Mouse (Mus musculus): ENCODE results near the gene Fam169a. TPM values are rescaled to one million over a fixed set of nuclear protein-coding genes. Genes with fewer than 3 reads are reported as not detected.
"Not testable (repeated sequence)": the region's sequence is repeated elsewhere in the genome, so short reads cannot be mapped to it uniquely, and the experiment has no call there.

Fam169a gene
- polyA plus RNA-seq, 1 experiment from 2014 or later: 18.6 TPM

DNA sequence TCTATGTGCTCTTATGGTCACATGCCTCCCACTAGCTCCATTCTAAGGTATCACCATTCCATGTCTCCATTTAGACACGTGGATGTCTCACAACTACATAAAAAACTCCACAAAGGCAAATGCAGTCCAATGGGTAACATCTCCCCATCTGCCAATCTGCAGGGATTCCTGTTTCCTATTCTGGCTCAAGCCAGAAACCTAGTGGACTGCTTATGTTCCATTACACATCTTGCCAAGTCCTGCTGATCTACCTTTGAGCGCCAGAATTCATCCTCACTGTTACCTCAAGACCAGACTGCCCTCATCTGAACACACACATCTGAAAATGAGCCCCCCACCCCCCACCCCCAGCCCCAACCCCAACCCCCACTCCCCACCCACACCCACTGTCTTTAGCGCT lies 4.9 kb upstream of the Fam169a start:
- H3K4me2 ChIP-seq (replicated peaks): no peak overlapping the region
- H3K4me1 ChIP-seq (replicated peaks): 0 out of 2 replicates have a peak, but pooled peaks cover 2% of the 10 kb centered on the region
- no peak overlapping the region for H3K9ac ChIP-seq (replicated peaks)
- H3K9me3 ChIP-seq: no peaks in the 10 kb centered on the region
- ATAC-seq: no peak
- H3K27ac ChIP-seq: no peak overlapping the region
- no peak overlapping the region for H3K4me3 ChIP-seq (replicated peaks)
- no peaks in the 10 kb centered on the region for H3K36me3 ChIP-seq
- 92% methylated on average over 3 of the region's 3 CpGs for WGBS
- H3K27me3 ChIP-seq: peaks cover 8% of the 10 kb centered on the region

DNA sequence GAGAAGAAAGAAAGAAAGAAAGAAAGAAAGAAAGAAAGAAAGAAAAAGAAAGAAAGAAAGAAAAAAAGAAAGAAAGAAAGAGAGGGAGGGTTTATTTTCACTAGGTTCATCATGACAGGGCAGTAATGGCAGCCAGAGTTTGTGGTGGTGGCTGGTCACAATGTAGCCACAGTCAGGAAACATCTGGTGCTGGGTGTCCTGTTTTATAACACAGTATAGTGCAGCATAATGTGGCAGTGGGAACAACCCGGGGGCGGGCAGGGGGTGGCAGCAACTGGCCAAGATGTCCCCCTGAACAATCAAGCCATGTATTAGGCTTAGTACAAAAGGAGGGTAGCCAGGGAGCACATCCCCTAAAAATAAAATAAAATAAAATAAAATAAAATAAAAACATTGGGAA lies 3.7 kb upstream of the Fam169a start:
- H3K4me1 ChIP-seq (replicated peaks): 0 out of 2 replicates have a peak, but pooled peaks cover 7% of the 10 kb centered on the region
- no peak overlapping the region for H3K4me3 ChIP-seq (replicated peaks)
- no peak overlapping the region for H3K9ac ChIP-seq (replicated peaks)
- ATAC-seq: no peak
- H3K27me3 ChIP-seq: peaks cover 20% of the 10 kb centered on the region
- no peak overlapping the region for H3K4me2 ChIP-seq (replicated peaks)
- no peaks in the 10 kb centered on the region for H3K9me3 ChIP-seq
- 96% methylated on average over 2 of the region's 2 CpGs for WGBS
- no peak overlapping the region for H3K27ac ChIP-seq
- H3K36me3 ChIP-seq: no peaks in the 10 kb centered on the region

- Histone ChIP-seq H3K4me3 (replicated peaks) (no peak overlapping the region), H3K36me3 (no peaks in the 10 kb centered on the region), H3K9me3 (no peaks in the 10 kb centered on the region), H3K27ac (no peak overlapping the region), H3K4me1 (replicated peaks) (0 out of 2 replicates have a peak, but pooled peaks cover 7% of the 10 kb centered on the region), H3K9ac (replicated peaks) (no peak overlapping the region), H3K27me3 (peaks cover 25% of the 10 kb centered on the region), H3K4me2 (replicated peaks) (0 out of 2 replicates have a peak overlapping the region, but pooled peaks have one; percentile 5)
- 0 out of 2 replicates have a peak, but pooled peaks have one; percentile 17 for ATAC-seq
- 74% methylated on average over 3 of the region's 3 CpGs for WGBS
These were observed 2.7 kb upstream of the Fam169a start for GRCm38 (mm10) chr13:97064413-97064812.

DNA sequence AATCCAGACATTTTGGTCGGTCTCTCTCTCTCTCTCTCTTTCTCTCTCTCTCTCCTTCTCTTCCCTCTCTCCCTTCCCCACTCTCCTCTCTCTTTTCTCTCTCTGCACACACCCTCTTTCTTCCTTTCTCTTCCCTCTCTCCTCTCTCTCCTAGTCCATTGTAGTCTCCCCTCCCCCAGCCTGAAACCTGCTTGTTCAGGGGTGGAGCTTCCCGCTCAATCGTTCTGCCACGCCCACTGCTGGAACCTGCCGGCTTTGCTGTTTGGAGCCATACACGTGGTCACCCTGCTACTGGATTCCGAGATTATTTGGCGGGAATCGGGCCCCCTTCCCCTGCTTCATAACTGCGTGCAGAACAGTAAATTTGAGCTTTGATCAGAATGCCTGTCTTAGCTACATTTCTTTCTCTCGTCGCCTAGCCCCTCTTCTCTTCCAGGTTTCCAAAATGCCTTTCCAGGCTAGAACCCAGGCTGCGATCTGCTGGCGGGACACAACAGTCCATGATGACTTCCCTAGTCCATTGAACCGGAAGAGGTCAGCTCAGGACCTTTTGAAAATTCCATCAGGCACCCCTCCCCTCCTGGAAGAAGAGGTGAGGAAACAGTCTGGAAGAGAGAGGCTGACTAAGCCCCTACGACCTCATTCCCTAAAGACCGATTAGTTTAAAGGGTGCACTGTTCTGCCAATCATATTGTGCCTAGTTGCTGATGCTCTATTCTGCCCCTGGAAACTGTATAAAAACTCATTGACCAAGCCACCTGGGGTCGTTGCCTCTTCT lies 2.1 kb upstream of the Fam169a start:
- H3K27ac ChIP-seq; ATAC-seq; H3K4me3 ChIP-seq (replicated peaks); H3K9ac ChIP-seq (replicated peaks); H3K9me3 ChIP-seq; H3K36me3 ChIP-seq; H3K4me1 ChIP-seq (replicated peaks): not testable (repeated sequence)
- H3K27me3 ChIP-seq: peaks cover 31% of the 10 kb centered on the region
- 46% methylated on average over 18 of the region's 18 CpGs for whole genome bisulfite sequencing
- 0 out of 2 replicates have a peak overlapping the region, but pooled peaks have one; percentile 5 for H3K4me2 ChIP-seq (replicated peaks)

DNA sequence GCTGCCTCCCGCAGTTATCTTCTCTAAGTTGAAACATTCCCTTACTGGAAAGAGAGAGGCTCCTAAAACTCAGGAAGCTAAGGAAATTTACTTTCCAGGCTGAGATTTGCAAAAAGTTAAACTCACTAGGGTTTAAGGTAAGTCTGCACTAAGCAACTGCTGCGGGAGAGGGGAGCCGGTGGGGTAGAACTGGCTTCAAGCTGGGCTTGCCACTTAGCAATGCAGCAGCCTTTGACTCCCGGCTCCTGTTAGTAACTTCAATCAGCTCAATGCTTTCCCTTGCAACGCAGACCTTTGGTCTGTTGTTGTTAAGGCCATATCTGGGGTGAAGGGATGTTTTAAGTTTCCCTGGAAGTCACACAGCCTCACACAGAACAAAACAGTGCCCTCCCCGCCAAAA lies 605 bp downstream of the Fam169a start:
- Histone ChIP-seq H3K36me3 (no peaks in the 10 kb centered on the region), H3K9me3 (no peaks in the 10 kb centered on the region), H3K4me1 (replicated peaks) (0 out of 2 replicates have a peak, but pooled peaks cover 12% of the 10 kb centered on the region), H3K4me2 (replicated peaks) (no peak overlapping the region), H3K27ac (no peak overlapping the region), H3K4me3 (replicated peaks) (no peak overlapping the region), H3K9ac (replicated peaks) (no peak overlapping the region), H3K27me3 (peaks cover 33% of the 10 kb centered on the region)
- no peak for ATAC-seq
- WGBS: 2% methylated on average over 6 of the region's 6 CpGs

- Histone ChIP-seq H3K9ac (replicated peaks) (no peak overlapping the region), H3K36me3 (no peaks in the 10 kb centered on the region), H3K9me3 (no peaks in the 10 kb centered on the region), H3K4me3 (replicated peaks) (no peak overlapping the region), H3K27ac (no peak overlapping the region), H3K4me1 (replicated peaks) (peaks cover 15% of the 10 kb centered on the region), H3K4me2 (replicated peaks) (no peak overlapping the region), H3K27me3 (peaks cover 34% of the 10 kb centered on the region)
- ATAC-seq: no peak
- 29% methylated on average over 8 of the region's 8 CpGs for WGBS
These were observed 1.1 kb downstream of the Fam169a start for GRCm38 (mm10) chr13:97068151-97068550.

GRCm38 (mm10) chr13:97070931-97071625 lies 4.0 kb downstream of the Fam169a start:
- peak; percentile 88 for ATAC-seq
- peak overlapping the region; percentile 85 for H3K4me3 ChIP-seq (replicated peaks)
- H3K9ac ChIP-seq (replicated peaks): peak overlapping the region; percentile 85
- no peaks in the 10 kb centered on the region for H3K9me3 ChIP-seq
- 1% methylated on average over 57 of the region's 85 CpGs for WGBS
- H3K4me1 ChIP-seq (replicated peaks): peaks cover 24% of the 10 kb centered on the region
- H3K4me2 ChIP-seq (replicated peaks): peak overlapping the region; percentile 72
- peak overlapping the region; percentile 93 for H3K27ac ChIP-seq
- H3K27me3 ChIP-seq: peaks cover 35% of the 10 kb centered on the region
- H3K36me3 ChIP-seq: no peaks in the 10 kb centered on the region

DNA sequence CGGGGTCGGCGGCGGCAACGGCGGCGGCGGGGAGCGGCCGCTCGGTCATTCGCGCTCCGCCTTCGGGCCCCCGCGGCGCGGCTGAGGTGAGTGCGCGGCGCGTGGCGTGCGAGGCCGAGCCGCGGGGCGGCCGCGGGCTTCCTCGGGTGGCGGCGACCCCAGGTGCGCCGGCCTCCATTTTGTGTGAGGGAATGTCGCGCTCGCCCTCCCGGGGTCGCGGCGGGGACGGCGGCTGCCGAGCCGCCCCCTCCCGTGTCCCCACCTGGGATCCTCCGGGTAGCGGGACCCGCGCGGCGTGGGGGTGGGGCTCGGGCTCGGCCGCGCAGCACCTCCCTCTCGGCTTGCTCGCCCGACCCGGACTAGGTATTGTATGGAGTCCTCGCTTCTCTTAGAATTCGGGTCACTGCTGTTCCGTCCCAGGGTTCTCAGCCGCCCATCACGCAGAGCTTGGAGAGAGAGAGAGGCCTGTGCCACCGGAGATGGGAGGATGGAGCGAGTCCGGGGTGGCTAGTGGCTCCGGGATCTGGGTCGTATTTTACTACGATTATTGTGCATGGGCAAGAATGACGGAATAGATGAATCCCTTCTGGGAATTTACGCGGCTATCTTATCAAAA lies 4.6 kb downstream of the Fam169a start:
- under 1% methylated on average over 63 of the region's 76 CpGs for WGBS
- ATAC-seq: peak; percentile 87
- Histone ChIP-seq H3K9me3 (no peaks in the 10 kb centered on the region), H3K4me1 (replicated peaks) (peaks cover 24% of the 10 kb centered on the region), H3K4me3 (replicated peaks) (peak overlapping the region; percentile 85), H3K4me2 (replicated peaks) (peak overlapping the region; percentile 72), H3K9ac (replicated peaks) (peak overlapping the region; percentile 85), H3K27me3 (peaks cover 31% of the 10 kb centered on the region), H3K36me3 (no peaks in the 10 kb centered on the region), H3K27ac (peak overlapping the region; percentile 93)

DNA sequence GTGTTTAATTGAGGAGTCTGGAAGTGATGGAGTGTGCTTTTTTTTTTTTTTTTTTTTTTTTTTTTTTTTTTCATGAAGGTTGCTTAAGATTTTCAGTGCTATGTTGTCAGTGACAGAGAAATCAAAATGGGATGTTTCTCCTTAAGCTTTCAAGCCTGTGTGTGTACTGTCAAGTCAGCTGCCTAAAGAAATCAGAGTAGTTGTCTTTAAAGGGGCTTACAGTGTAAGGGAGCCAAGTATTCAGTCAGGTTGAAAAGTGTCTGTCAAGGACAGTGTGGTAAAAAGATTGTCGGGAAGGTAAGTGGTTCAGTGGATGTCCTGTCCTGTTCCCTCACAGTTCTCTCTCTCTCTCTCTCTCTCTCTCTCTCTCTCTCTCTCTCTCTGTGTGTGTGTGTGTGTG lies 6.4 kb downstream of the Fam169a start:
- 61% methylated on average over 1 of the region's 1 CpGs for WGBS
- peaks cover 15% of the 10 kb centered on the region for H3K27me3 ChIP-seq
- H3K27ac ChIP-seq: no peak overlapping the region
- ATAC-seq: no peak
- H3K4me1 ChIP-seq (replicated peaks): peaks cover 17% of the 10 kb centered on the region
- no peaks in the 10 kb centered on the region for H3K9me3 ChIP-seq
- H3K36me3 ChIP-seq: no peaks in the 10 kb centered on the region
- no peak overlapping the region for H3K9ac ChIP-seq (replicated peaks)
- H3K4me2 ChIP-seq (replicated peaks): 0 out of 2 replicates have a peak overlapping the region, but pooled peaks have one; percentile 9
- no peak overlapping the region for H3K4me3 ChIP-seq (replicated peaks)

- H3K27ac ChIP-seq: no peak overlapping the region
- no peaks in the 10 kb centered on the region for H3K9me3 ChIP-seq
- ATAC-seq: no peak
- H3K4me2 ChIP-seq (replicated peaks): no peak overlapping the region
- H3K36me3 ChIP-seq: no peaks in the 10 kb centered on the region
- H3K27me3 ChIP-seq: peaks cover 2% of the 10 kb centered on the region; the same call in 1 of the 2 replicates
- no peak overlapping the region for H3K9ac ChIP-seq (replicated peaks)
- WGBS: 94% methylated on average over 2 of the region's 2 CpGs
- H3K4me1 ChIP-seq (replicated peaks): peaks cover 13% of the 10 kb centered on the region
- no peak overlapping the region for H3K4me3 ChIP-seq (replicated peaks)
These were observed 10.5 kb downstream of the Fam169a start for GRCm38 (mm10) chr13:97077556-97077955.

DNA sequence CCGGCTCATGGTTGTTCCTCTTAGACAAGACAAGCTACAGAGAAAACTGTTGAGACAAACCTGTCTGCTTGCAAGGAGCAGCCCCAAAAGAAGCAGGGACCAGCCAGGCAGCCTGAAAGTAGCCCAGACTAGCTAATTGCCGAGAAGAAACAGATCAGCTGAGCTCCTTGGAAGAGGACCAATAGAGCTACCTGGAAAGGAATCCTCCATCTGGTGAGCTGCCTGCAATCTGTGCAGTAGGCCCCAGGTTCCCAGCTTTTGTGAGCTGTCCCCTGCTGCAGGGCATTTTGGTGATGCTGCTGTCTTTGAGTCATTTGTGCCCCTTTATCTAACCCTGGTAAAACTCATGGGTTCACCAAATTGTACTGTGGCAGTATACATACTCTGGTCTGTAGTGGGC lies 13.1 kb downstream of the Fam169a start:
- no peak for ATAC-seq
- H3K27me3 ChIP-seq: no peaks in the 10 kb centered on the region
- no peaks in the 10 kb centered on the region for H3K36me3 ChIP-seq
- 84% methylated on average over 2 of the region's 2 CpGs for WGBS
- no peaks in the 10 kb centered on the region for H3K9me3 ChIP-seq
- no peak overlapping the region for H3K27ac ChIP-seq
- H3K4me1 ChIP-seq (replicated peaks): no peaks in the 10 kb centered on the region
- no peak overlapping the region for H3K9ac ChIP-seq (replicated peaks)
- no peak overlapping the region for H3K4me3 ChIP-seq (replicated peaks)
- H3K4me2 ChIP-seq (replicated peaks): no peak overlapping the region

DNA sequence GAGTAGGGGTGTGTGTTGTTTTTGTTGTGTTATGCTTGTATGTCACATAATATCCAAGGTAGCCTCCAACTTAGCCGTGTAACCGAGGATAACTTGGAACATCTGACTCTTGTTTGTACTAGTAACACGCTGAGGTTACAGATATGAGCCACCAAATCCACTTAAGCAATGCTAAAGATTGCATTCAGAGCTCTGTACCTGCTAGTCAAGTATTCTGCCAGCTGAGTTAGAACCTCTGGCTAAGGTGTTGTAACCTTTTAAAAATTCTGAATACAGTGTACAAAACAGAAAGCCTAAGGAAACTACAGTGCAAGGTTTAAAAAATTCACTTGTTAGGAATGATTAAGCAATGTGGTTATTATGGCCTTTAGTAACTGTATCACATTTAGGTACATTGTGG lies 13.5 kb downstream of the Fam169a start:
- H3K9me3 ChIP-seq: no peaks in the 10 kb centered on the region
- no peak overlapping the region for H3K9ac ChIP-seq (replicated peaks)
- WGBS: 94% methylated on average over 3 of the region's 3 CpGs
- no peaks in the 10 kb centered on the region for H3K27me3 ChIP-seq
- no peak overlapping the region for H3K4me2 ChIP-seq (replicated peaks)
- no peaks in the 10 kb centered on the region for H3K36me3 ChIP-seq
- H3K4me3 ChIP-seq (replicated peaks): no peak overlapping the region
- no peaks in the 10 kb centered on the region for H3K4me1 ChIP-seq (replicated peaks)
- no peak for ATAC-seq
- no peak overlapping the region for H3K27ac ChIP-seq

All from midbrain, embryonic 13.5 days (tissue).